Mouse (Mus musculus) 416B (cell line): ENCODE measurements around the gene Nek6.
A peak's percentile ranks its signal among the peaks of the same experiment; 100 is the strongest.

ENCODE experiments used
- DNase-seq: peaks from one replicate; pipeline ENCODE4 v3.0.0; 2011; ENCODE audit warnings: low read depth

Gene Nek6

DNA sequence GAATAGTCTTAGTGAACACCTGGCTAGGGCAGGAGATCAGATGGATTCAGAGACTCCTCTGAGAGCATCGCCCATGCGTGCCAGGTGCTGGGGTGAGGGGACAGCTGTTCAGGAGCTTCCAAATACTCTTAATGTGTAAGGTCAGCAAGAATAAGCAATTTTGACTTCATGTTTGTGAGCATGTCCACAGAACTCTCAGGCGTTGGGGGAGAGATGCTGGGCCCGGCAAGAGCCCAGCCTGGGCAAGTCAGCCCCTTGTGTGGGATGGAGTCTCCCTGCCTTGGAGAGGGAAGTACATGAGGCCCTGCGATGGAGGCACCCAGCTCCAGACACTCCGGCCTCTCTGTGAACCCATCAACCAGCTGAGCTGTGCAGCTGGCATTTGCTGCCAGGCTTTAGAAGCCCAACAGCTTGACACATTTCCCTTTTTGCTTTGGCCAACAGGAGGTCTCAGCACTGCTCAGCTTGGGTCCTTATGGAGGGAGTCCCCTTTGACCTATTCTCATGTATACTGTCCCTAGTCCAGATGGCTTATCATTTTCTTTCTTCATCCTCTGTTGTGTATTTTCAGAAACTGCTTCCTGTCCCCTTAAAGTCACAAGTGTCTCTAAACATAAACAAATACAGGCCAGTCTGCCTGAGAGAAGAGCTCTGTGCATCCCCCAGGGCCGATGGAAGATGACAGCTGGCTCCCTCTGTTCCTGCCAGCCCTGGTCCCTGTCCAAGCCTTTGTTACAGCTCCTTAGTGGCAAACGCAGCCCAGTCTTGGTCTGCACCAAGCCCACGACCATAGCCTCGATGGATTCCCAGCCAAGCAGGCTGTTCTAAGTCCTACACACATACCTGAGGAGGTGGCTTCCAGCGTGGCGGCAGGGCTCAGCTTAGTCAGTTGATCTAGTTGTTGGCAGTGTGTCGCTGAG, 67.4 kb downstream of the Nek6 start:
- DNase-seq = no peak

DNA sequence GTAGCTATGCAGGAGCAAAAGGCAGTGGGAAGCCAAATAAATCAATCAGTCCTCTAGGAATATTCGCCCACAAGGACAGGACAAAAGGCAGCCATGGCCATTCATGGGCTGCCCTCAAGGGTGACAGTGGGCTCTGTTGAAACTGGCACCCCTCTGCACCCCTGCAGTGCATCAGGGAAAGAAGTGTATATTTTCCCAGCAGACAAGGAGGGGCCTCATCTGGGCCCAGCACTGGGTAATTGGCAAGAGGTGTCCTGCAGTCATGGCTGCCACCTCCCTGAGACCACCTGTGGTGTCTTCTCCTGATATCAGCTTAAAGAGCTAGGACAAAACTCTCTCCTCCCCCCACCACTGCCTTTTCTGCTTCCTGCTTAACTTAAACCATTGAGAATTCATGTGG, 68.1 kb downstream of the Nek6 start:
- DNase-seq = no peak

DNA sequence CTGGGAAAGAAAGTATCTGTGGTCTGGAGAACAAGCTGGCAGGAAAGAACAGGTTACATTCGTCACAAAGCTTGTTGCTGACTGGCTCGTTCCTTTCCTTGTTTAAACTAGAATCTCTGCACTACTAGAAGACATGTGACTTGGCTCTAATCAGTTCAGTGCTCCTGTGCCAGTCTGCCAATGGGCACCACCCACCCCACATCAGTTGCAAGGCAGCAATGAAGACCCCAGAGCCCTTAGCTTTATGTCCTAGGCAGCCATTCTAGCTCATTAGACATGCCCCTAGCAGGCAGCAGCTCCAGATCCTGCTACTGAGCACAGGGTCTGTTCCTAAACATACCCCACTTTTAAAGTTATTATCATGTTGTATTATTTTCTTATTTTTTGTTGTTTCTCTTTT, 72.5 kb downstream of the Nek6 start:
- DNase-seq = no peak

DNA sequence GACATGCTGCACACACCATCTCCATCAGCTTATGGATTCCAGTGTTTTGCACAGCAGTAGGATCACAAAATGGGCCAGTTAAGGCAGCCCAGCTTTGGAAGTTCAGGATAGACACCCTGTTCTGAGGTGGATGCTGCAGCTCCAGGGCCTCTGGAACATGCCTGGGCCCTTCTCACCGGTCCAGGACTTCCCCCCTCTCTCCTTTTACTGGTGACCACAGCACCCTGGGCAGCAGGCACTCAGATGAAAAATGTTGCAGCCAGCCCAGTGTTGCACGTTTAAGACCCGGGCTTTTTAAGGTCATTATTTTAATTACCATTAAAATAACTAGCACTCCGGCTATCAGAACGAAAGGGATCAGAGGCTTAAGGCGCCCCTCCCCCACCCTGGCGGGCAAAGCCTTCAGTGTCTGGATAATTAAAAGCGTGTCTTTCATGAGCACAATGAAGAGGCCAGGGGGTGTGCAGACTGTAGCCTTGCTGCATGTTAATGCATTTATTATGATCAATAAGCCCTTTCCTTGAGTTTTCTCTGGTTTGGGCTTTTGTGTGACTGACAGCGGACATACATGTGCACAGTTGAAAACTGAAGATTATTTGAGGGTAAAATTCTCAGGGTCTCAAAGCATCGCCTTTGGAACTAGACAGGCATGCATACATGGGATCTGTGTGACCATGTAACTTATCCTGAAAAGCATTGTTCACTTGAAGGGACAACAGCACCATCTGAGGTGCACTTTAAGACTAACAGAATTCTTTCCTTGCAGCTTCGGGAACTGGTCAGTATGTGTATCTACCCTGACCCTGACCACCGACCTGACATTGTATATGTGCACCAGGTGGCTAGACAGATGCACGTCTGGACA, 73.3 kb downstream of the Nek6 start:
- no peak for DNase-seq

DNA sequence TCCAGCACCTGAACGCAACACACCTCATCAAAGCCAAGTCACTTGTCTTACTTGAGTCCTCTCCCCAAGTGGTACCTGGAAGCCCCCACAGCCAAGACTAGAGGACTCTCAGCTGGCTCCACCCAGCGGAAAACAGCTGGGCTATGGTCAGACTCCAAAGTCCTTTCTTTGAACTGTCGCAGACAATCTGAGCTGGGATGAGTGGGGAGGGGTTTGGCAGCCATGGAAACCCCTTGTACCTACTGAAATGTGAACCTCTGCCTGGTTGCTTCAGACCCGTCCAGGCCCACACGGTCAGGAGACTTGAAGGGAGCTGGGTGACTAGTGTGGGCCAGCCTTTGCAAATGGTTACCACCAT, 73.9 kb downstream of the Nek6 start:
- no peak for DNase-seq

DNA sequence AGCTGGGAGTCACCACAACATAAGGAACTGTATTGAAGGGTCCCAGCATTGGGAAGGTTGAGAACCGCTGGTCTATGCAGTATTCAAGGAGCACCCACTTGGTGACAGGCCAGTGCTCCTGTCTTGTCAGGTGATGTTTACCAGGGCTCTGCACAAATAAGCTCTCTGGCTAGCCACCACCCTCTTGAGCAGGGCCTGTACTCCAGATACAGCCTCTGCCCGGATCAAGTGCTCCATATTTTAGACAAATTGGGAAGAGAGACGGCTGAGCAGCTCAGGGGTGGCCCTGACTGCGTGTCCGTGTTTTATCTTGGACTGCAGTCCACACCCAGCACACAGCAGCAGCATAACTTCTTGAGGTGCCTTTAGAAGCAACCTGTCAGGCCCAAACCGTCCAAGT, 75.3 kb downstream of the Nek6 start:
- DNase-seq = no peak

DNA sequence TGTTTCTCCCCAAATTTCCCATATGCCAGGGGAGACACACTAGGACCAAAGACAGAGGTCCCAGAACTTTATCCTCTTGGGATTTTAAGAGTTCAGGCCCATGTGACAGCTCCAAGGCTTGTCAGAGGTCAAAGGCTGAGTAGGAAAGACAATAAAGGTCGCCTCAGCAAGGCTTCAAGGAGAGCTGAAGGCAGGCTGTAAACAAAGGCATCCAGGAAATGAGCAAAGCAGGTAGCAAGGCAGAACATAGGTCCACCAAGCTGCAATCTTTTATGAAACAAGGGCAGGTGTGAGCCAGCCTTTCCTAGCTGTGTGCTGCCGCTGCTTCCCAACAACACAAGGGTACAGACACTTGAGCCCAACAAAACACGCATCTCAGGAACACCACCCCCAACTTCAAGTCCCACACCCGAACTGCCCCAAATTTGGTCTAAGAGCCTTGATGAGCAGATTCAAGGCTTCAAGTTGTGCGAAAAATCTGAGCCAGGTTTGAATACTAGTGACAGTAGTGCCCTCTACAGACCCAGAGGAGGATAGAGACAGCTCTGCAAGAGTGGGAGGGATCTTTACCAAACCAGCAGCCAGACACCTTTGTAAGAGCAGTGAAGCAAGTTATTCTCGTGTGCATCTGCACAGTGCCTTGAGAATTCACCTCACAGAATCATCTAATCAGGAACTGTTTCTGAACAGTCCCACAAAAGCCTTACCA, 80.5 kb downstream of the Nek6 start:
- DNase-seq = peak; percentile 58

DNA sequence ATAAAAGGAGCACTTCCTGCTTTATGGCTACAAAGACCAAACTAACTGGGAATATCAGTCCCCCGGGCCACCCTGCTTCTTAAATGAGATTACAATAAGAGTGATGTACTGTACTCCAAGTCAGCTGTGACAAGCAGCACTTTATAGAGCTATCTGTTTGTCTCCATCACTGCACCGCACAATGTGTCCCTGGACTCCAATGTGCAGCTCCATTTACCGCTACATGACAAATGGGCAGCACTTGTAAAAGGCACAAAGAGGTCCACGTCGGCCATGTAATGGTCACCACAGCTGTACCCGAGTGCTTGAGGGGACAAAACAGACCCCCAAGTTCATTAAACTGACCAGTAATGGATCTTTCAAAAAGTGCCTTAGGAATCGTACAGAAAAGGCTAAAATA, 83.4 kb downstream of the Nek6 start:
- DNase-seq = no peak

DNA sequence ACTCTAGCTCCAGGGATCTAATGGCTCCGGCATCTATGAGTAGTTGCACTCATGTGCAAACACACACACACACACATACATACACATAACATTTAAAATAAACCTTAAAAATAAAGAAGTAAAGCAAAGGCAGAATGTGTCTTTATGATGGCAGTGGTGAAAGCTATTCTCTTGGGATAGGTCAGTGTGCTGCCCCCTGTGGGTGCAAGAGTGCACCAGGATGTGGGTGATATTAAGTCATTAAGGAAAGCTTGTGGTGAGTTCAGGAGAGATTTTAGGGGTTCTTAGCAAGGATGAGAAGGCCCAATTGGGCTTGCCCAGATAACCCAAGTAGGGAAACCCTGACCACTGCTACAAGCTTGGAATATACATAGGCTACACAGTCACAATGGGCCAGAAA, 86.5 kb downstream of the Nek6 start:
- DNase-seq = peak; percentile 56

DNA sequence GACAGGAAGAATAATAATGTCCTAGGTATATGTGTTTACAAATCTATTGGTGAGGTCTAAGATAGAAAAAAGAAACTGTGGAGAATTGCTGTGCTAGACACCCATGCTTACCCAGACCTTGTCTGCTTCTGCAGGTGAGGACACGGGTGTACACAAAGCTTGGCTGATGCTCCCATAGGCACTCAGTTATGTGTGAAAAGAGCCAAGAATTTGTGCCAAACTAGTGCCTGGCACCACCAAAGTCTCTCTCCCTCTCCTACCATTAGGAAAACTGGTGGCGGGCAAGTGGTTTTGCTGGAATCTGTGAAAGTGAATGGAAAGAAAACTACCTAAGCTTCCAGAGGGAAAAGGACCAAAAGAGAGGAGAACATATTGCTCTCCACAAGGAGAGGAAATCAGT, 87.0 kb downstream of the Nek6 start:
- no peak for DNase-seq

DNA sequence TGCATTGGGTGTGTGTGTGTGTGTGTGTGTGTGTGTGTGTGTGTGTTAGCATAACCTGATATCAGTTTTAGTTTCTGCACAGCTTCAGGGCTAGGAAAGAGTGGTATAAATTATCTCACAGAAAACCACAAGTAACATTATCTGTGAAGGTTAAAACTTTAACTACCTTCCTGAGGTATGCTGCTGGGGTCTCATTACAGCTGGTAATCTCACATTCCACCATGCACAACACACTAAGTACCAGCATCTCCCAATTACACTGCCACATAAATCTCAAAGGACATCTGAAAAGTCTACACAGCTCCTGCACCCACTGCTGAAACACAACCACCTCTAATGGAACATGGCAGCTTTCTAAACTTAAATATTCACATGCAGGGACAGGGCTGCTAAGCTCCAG, 89.4 kb downstream of the Nek6 start:
- DNase-seq = no peak

DNA sequence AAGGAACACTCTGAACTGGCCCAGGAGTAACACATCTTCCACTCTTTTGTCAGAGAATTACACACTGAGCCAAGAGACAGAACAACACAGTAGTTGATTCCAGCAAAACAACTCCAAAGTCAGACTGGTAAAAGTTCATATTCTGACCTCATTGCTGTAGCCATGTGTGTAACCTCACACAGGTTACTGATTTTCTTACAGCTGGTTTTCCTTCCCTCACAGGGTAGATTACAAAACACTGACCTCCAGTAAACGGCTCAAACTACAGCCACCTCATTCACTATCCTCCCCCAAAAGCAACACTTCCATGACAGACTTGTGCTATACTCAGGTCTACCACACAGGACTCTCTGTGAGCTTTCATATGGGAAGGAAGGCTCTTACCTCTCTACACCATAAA, 96.3 kb downstream of the Nek6 start:
- DNase-seq = peak; percentile 54

DNA sequence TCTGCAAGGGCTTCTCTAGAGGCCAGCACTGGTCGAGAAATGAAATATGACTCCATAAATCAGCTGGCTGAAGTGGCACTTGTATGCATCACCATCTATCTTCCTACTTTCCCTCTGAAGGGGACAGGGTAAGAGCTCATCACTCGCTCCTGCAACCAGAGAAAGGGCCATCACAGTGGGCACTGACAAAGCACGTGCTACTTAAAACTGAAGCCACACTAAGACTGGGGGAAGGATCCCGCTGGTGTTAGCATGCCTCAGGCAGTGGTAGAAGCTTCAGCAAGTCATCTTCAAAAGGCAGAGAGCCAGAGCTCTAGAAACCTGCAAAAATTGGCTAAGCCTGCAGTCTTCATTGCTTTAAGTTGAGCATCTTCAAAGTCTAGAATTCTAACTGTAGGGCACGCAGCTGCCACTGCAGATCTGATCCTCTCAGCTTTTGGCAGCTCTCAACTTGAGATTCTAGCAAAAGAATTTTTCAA, 97.4 kb downstream of the Nek6 start:
- peak; percentile 46 for DNase-seq

DNA sequence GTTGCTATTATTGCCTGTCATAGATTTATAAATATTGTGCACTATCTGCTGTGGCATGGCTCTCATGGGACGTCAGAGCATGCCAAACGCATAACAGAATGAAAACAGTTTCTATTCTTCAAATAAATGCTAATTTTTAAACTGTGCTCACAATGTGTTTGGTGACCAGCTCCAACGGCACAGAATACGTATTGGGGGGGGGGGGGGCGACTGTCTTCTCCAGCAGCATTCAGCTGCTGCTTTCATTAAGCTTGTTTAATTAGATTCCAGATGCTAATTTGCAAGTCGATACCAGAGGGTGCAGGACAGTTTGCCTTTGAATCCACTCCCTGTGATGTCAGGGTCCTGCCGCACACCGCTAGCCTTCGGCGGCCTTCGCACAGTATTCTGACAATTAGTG, 97.9 kb downstream of the Nek6 start:
- DNase-seq = no peak

DNA sequence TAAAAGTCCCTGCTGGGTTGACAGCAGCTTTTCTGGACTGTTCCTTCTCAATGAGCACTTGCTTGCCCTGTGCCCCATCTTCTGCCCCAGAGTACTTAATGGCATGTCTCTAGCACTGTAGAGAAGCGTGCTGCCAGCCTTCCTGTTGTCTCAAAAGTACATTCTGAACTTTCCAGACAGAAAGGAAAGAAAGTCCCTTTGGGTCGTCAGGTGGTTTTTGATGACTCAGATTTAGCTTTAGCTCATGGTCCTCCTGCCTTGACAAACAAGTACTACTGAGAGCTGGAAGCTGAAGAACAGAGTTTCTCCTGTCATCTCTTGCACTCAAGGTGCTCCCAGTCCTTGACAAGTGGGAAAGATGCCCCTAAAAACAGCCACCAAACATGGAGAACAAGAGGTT, 98.7 kb downstream of the Nek6 start:
- no peak for DNase-seq

DNA sequence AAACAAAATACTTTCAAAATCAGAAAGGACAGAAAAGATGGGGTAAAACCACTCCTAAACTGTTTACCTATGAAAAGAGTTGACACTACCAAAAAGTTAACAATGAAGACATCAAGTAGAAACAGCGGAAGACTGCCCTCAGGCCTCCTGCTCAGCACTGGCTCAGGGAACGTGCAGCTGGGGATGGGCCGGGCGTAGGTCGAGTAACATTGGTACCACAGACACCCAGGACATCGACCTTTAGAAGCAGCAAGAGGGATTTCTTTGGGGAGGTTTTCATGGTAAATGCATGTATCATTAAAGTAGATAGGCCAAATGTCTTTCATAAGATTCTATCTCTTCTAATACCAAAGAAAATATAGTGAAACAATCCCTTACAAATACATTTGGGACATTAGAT, 101.2 kb downstream of the Nek6 start:
- DNase-seq = no peak

DNA sequence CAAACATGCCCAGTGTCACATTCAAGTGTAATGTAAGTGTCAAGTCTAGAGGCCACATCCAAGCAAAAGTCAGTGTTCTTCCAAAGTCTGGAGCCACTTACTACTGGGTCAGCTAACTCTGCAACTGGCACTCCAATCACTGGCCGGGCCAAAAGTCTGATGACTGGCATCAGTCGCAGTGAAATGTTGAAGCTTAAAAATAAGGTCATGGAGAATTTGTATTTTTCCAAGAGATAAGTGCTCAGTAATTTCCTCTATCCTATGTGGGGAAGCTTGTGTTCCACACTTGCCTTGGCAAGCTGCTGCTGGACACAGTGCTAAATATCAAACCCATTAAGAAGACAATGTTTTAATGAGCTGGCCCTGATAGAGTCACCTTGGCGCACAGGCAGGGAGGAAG, 102.1 kb downstream of the Nek6 start:
- no peak for DNase-seq

DNA sequence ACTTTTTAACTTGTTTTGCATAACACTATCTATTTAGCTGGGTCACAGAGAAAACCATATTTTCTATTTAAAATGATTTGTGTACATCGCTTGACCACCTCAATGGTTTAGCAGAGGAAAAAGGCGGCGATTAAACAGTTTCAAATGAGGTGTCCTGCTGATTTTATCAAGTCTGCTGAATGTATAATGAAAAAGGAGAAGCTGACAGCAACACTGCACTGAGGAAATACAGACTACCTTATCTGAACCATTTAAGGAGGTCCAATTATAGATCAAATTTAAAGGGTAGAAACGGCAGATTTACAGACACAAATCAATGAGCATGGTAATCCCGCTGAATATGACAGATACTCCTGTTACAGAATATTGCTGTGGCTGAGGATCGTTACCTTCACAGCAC, 103.0 kb downstream of the Nek6 start:
- DNase-seq = no peak

DNA sequence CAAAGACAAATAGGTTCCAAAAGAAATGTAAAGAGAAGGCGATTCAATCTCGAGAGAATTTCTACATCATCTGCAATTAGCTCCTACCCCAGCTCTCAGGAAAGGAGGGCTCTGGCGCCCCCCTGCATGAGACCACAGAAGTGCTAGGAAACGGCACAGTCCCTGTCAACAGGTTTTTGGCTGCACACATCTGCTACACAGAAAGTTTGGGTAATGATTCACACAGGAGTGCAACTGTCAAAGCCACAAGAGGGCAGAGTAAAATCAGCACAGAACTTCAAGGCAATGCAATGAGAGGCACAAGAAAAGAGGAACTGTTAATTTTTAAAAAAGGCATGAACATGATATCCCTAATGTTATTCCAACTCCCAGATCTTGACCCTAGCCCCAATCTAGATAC, 104.6 kb downstream of the Nek6 start:
- peak; percentile 91 for DNase-seq

DNA sequence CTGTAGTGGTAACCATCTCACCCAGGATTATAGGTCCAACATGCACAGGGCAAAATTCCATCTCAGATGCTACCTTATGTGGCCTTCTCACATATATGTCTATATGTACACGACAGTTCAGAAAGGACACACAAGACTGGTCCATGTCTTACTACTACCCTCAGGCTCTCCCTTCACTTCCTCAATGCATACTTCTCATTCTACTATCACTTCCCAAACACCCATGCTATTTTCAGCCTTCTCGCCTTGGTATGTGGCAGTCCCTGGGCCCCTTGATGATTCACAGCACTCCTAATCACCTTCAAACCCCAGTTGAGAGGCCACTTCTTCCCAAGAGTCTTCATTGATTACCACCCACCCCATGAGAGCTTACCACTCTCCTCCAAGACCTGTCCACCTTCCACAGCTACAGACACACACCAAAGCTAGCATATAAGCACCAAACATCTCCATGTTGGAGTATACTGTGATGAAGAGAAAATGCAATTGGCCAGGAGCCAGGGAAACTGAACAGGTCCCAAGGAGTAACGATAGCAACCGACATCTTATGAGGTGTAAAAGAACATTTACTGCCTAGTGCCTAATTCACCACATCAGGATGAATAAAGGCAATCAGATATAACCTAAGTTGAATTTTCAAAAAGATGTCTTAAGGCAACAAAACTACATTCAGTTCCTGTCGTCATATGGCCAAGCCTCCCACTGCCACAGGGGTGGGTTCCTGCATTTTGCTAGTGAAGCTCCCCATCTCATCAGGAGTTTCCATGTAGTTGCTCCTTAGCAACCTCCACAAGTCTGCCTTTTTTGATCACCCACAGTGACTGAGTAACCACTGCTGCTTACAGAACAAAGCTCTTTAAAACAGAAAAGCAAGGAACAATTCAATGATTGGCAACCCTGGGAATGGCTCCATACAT, 105.8 kb downstream of the Nek6 start:
- DNase-seq = no peak

DNA sequence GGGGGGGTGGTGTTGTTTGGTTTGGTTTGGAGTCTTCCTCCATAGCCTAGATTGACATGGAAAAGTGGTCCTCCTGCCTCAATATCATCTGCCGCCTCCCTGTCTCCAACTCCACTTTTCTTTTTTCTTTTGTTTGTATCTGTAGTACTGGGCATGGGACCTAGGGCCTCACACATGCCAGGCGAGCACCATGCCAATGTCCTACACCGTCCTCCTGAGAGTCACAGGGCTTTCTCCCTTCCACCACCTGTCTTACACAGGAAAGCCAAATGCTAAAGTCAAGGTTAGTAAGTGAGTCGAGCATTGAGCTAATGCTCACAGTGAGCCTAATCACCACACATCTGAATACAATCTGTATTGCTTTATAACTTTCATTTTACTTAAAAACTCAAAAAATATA, 108.3 kb downstream of the Nek6 start:
- DNase-seq = no peak

DNA sequence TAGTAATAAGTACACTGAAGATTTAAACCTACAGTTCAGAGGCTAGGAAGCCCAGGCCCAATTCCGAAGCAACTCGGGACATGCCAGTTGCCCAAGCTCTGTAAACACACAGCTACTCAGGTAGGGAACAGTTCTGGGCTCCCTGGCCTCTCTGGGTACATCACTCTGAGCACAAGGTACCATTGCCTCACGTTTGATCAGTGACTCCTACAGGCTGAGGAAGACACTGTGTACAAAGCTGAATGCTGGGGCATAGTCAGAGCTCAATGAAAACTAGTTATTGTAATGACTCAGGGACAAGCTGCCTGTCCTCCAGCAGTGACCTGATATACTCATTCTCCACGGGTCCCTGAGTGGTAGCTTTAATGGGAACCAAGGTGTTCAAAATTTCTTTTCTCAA, 109.6 kb downstream of the Nek6 start:
- no peak for DNase-seq
